Mouse (Mus musculus) heart, adult 2 months (tissue): Measurements from ENCODE around the gene Oaz3. TPM values are rescaled to one million over a fixed set of nuclear protein-coding genes. Genes with fewer than 3 reads are reported as not detected.

Source experiments
- DNase-seq, 2 experiments: peaks; one replicate each; pipeline ENCODE4 v3.0.0; 2021
- H3K27ac ChIP-seq: fragments of 200-600 bp; 2 replicates; pipeline ENCODE4 v1.8.1; 2022
- H3K27me3 ChIP-seq: fragments of 200-500 bp; 2 replicates; pipeline ENCODE4 v1.6.1; 2012; ENCODE audit warnings: mild to moderate bottlenecking, low read length, inconsistent platforms, mixed read lengths; ENCODE audit not compliant: control insufficient read depth, insufficient read depth
- H3K36me3 ChIP-seq: fragments of 200-500 bp; 2 replicates; pipeline ENCODE4 v1.6.1; 2012; ENCODE audit warnings: low read length, inconsistent platforms; ENCODE audit not compliant: control insufficient read depth, insufficient read depth
- H3K4me1 ChIP-seq: fragments of 200-500 bp; 2 replicates; pipeline ENCODE4 v1.6.1; 2011; ENCODE audit warnings: low read length; ENCODE audit not compliant: control insufficient read depth, insufficient read depth
- H3K4me3 ChIP-seq: fragments of 200-600 bp; 2 replicates; pipeline ENCODE4 v1.8.1; 2022
- H3K79me2 ChIP-seq: fragments of 200-500 bp; replicated peaks from 2 replicates; pipeline ENCODE4 v1.6.1; 2012; ENCODE audit warnings: mild to moderate bottlenecking, inconsistent platforms, low read length, moderate library complexity, mixed read lengths; ENCODE audit not compliant: control insufficient read depth, insufficient read depth
- H3K9ac ChIP-seq: fragments of 200-500 bp; 2 replicates; pipeline ENCODE4 v1.6.1; 2012; ENCODE audit warnings: low read depth, mild to moderate bottlenecking, control low read depth, inconsistent platforms, low read length, mixed read lengths
- CTCF ChIP-seq: fragments of 200-600 bp; IDR thresholded peaks from 2 replicates; pipeline ENCODE4 v1.8.1; 2022; ENCODE audit warnings: antibody characterized with exemption, mild to moderate bottlenecking, moderate library complexity
- EP300 ChIP-seq: fragments of 200-500 bp; IDR thresholded peaks from 2 replicates; pipeline ENCODE4 v1.6.1; 2011; ENCODE audit warnings: low read depth, low read length, control low read depth; ENCODE audit not compliant: insufficient read depth
- POLR2A ChIP-seq: fragments of 200-500 bp; IDR thresholded peaks from 2 replicates; pipeline ENCODE4 v1.6.1; 2011; ENCODE audit warnings: mild to moderate bottlenecking, low read depth, low read length, control low read depth; ENCODE audit not compliant: insufficient read depth
- WGBS: fragments of 180-500 bp; shearing (Covaris S2); methylation state at CpG from one replicate; pipeline ENCODE4 v1.1.7; 2018; 5-methylcytosine and 5-hydroxymethylcytosine counted together
- intact Hi-C: fragments of 180-260 bp; cut with DNase I; formaldehyde crosslinking; loops from one replicate; pipeline ENCODE4 v1.15.1; 2025
- polyA plus RNA-seq: library from polyadenylated mRNA; depleted of rRNA; stranded (reverse); fragments of >200 nt; gene quantifications from 2 replicates; pipeline ENCODE4 v1.2.3, GENCODE M21; 2012
- total RNA-seq, 2 experiments: library from RNA; stranded (reverse); gene quantifications; 2 replicates each; pipeline ENCODE4 v1.2.3; 2021

Oaz3 gene
- total and polyA plus RNA-seq, 3 experiments: 1.1 TPM; not detected in 2

DNA sequence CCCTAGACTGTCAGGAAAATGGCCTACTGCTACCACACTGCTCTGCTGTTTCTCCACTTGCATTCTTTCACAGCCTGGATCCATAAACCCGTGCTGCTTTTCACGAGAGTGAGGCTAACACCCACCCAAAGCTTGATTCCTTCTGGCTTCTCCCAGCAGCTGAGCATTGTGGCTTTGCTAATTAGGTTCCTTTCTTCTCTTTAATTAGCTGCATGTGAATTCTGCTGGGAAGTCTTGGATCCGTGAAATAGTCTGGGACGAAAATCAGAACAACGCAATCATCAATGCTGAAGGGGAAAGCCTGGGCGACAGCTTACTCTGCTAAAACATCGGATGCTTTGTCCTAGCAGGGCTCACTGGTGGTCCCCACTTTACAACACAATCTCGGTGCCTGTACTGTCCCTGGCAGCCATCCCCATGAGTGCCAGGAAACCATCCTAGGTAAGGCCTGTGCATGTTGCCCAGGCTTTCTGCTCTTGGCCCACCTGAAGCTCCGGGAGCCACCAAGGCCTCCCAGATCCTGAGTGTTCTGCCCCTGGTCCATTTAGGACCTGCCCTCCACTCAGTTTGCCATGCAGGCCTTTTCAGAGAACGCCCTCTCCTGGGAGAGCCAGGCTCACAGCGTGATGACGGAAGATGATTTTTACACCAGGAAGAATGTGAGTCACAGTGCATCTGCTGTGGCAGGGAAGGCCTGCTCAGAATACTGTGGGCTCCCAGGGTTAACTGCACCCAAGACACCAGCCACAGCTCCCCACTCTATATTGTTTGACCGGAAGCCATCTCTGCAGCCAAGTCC lies 22.1 kb upstream of the Oaz3 start:
- DNase-seq: no peak
- Histone ChIP-seq H3K36me3 (no peaks in the 10 kb centered on the region), H3K79me2 (no peaks in the 10 kb centered on the region), H3K4me3 (no peak overlapping the region), H3K27me3 (no peaks in the 10 kb centered on the region), H3K27ac (no peak overlapping the region), H3K9ac (no peak overlapping the region), H3K4me1 (no peaks in the 10 kb centered on the region)
- TF ChIP-seq CTCF: no peak
- no peak for TF ChIP-seq POLR2A
- TF ChIP-seq EP300: no peak
- intact Hi-C loops: no loop called here
- WGBS: 84% methylated on average over 13 of the region's 13 CpGs

DNA sequence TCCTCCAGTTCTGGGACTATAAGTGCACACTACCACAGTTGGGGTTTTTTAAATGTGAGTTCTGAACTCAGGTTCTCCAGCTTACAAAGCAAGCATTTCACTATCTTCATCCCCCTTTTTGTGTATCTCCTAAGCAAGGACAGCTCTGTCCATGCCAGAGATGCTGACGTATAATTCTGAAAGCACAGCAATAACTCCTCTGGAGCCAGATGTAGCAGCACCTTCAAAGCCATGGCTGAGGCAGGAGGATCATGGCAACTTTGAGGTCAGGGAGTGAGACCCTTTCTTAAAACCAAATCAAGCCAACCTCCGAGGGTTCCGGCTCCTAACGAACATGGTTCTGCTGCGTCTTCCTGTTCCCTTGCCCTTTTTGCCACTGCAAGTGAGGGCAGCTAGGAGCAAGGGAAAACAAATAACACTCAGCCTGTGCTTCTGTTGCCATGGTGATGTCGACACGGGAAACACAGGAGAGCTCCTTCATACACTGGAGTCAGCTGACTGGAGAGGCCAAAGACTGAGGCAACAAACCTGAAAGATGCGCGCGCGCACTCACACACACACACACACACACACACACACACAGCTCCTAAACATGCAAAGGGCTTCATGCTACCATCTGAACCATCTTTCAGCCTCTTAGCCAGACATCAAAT lies 20.3 kb upstream of the Oaz3 start:
- 57% methylated on average over 11 of the region's 11 CpGs for WGBS
- TF ChIP-seq CTCF: no peak
- TF ChIP-seq POLR2A: no peak
- no peak for TF ChIP-seq EP300
- H3K27ac ChIP-seq: no peak overlapping the region
- no peaks in the 10 kb centered on the region for H3K4me1 ChIP-seq
- no peaks in the 10 kb centered on the region for H3K79me2 ChIP-seq
- H3K4me3 ChIP-seq: no peak overlapping the region
- no peaks in the 10 kb centered on the region for H3K36me3 ChIP-seq
- H3K9ac ChIP-seq: no peak overlapping the region
- no peaks in the 10 kb centered on the region for H3K27me3 ChIP-seq
- no peak for DNase-seq
- intact Hi-C loops: no loop called here

DNA sequence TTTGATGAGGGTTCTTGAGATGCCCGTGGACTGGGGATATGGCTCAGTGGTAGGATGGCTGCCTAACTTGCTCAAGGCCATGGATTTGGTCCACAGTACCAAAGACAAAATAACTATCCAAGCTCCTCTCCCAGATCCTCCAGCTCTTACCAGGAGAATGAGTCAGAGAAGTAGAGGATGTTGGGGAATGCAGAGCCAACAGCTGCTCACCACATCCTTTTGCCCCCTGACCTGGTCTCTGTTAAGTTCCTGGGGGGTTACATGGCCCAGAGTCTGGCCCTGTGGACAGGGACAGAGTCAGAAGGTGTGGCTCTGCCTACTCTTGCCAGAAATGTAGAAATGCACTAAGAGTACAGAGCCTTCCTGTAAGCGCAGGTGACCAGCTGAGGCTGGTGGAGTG lies 16.1 kb upstream of the Oaz3 start:
- Histone ChIP-seq H3K27ac (no peak overlapping the region), H3K79me2 (no peaks in the 10 kb centered on the region), H3K36me3 (no peaks in the 10 kb centered on the region), H3K9ac (no peak overlapping the region), H3K4me3 (no peak overlapping the region), H3K27me3 (no peaks in the 10 kb centered on the region), H3K4me1 (no peaks in the 10 kb centered on the region)
- 86% methylated on average over 2 of the region's 2 CpGs for WGBS
- intact Hi-C loops: loop anchor here (5.0 to 10.0 kb wide), 3 partner anchors 93 to 385 kb away; partner anchors contain the start of gene Snx27
- DNase-seq: no peak
- TF ChIP-seq CTCF: no peak
- TF ChIP-seq EP300: no peak
- no peak for TF ChIP-seq POLR2A

DNA sequence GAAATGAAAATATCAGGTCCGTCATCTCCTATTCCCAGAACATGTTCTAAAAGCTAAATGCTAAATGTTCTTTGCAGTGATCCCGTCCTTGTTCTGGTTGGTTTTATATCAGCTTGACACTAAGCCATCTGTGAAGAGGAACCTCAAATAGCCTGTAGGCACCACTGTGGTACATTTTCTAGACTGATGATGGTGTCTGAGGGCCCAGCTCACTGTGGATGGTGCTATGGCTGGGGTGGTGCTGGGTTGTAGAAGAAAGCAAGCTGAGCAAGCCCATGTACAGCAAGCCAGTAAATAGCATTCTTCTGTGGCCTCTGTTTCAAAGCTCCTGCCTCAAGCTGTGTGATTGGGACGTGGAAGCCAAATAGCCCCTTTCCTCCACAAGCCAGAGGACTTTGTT lies 13.3 kb upstream of the Oaz3 start:
- H3K79me2 ChIP-seq: no peaks in the 10 kb centered on the region
- H3K9ac ChIP-seq: no peak overlapping the region
- TF ChIP-seq CTCF (no peak), POLR2A (no peak), EP300 (no peak)
- whole genome bisulfite sequencing: 78% methylated on average over 3 of the region's 3 CpGs
- no peaks in the 10 kb centered on the region for H3K36me3 ChIP-seq
- no peaks in the 10 kb centered on the region for H3K4me1 ChIP-seq
- no peak for DNase-seq
- intact Hi-C loops: loop anchor here (5.0 to 10.0 kb wide), 3 partner anchors 90 to 388 kb away; partner anchors contain the start of gene Snx27
- no peak overlapping the region for H3K27ac ChIP-seq
- H3K27me3 ChIP-seq: no peaks in the 10 kb centered on the region
- H3K4me3 ChIP-seq: no peak overlapping the region

DNA sequence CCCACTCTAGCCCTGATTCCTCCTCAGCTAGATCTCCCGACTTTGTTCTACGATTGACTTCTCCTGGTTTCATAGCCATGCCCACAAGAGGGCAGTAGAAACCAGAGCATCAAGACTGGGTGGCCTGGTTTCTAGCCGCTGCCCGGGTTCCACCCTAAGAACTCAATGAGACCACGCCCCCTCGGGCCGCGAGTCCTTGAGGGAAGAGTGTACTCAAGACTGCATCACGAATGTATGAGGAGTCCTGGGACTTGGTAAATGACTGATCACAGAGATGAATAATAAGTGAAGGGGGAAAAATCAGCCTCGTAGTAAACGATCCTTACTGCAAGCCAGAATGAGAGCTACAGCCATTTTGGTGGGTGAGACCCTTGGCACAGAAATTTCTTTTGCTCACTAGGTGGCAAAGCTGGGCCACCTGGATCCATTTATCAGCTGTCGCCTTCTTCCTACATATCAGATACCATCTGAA lies 12.8 kb upstream of the Oaz3 start:
- TF ChIP-seq CTCF (peak; percentile 93), POLR2A (no peak), EP300 (peak; percentile 47; the same call in 1 of the 2 replicates)
- Histone ChIP-seq H3K9ac (no peak overlapping the region), H3K4me3 (no peak overlapping the region), H3K36me3 (no peaks in the 10 kb centered on the region), H3K27me3 (no peaks in the 10 kb centered on the region), H3K4me1 (no peaks in the 10 kb centered on the region), H3K27ac (no peak overlapping the region), H3K79me2 (no peaks in the 10 kb centered on the region)
- intact Hi-C loops: loop anchor here (1.0 to 10.0 kb wide), 5 partner anchors 46 to 388 kb away; partner anchors contain the start of gene Snx27
- peak; percentile 68 to 78 for DNase-seq
- WGBS: 2% methylated on average over 12 of the region's 12 CpGs
